Mouse (Mus musculus) hindbrain, embryonic 11.5 days (tissue): ENCODE measurements at regions not wholly inside any gene's neighbourhood (a gene's known extent, or its start where the extent isn't known, plus 50 kb on each side); places are given as distances from the start of the nearest gene placed in this dataset.
A peak's percentile ranks its signal among the peaks of the same experiment; 100 is the strongest.

Source experiments
- ATAC-seq: fragments of 200-750 bp; cut with Nextera tagmentation; 2 replicates; pipeline ENCODE4 v1.8.0; 2017; ENCODE audit warnings: mild to moderate bottlenecking, moderate TSS enrichment, moderate library complexity; ENCODE audit not compliant: low FRiP score
- DNase-seq: peaks from one replicate; pipeline ENCODE4 v3.0.0-alpha.2; 2015; ENCODE audit warnings: low spot score
- H3K27ac ChIP-seq: fragments of 300-500 bp; sonication (generic); 2 replicates; pipeline ENCODE4 v1.5.1; 2014; ENCODE audit warnings: mild to moderate bottlenecking, low read depth, low read length
- H3K27me3 ChIP-seq: fragments of 300-500 bp; sonication (generic); 2 replicates; pipeline ENCODE4 v1.6.1; 2014; ENCODE audit warnings: mild to moderate bottlenecking, low read length, moderate library complexity, mixed read lengths; ENCODE audit not compliant: control insufficient read depth, insufficient read depth
- H3K36me3 ChIP-seq: fragments of 300-500 bp; sonication (generic); 2 replicates; pipeline ENCODE4 v1.6.1; 2014; ENCODE audit warnings: mild to moderate bottlenecking, low read length, moderate library complexity, mixed read lengths; ENCODE audit not compliant: control insufficient read depth, insufficient read depth
- H3K4me1 ChIP-seq: fragments of 300-500 bp; sonication (generic); replicated peaks from 2 replicates; pipeline ENCODE4 v1.6.1; 2014; ENCODE audit warnings: low read length, mixed read lengths; ENCODE audit not compliant: control insufficient read depth, insufficient read depth
- H3K4me2 ChIP-seq: fragments of 300-500 bp; sonication (generic); replicated peaks from 2 replicates; pipeline ENCODE4 v1.6.1; 2014; ENCODE audit warnings: mild to moderate bottlenecking, low read depth, low read length
- H3K4me3 ChIP-seq: fragments of 300-500 bp; sonication (generic); 2 replicates; pipeline ENCODE4 v1.5.1; 2014; ENCODE audit warnings: low read depth, low read length
- H3K9ac ChIP-seq: fragments of 300-500 bp; sonication (generic); 2 replicates; pipeline ENCODE4 v1.6.1; 2014; ENCODE audit warnings: low read depth, low read length
- H3K9me3 ChIP-seq: fragments of 300-500 bp; sonication (generic); 2 replicates; pipeline ENCODE4 v1.6.1; 2016; ENCODE audit warnings: low read length; ENCODE audit not compliant: control insufficient read depth
- WGBS: fragments of 180-500 bp; shearing (Covaris S2); extraction: QIAGEN DNeasy Blood & Tissue Kit; methylation state at CpG from one replicate; pipeline ENCODE4 v1.1.7; 2014; 5-methylcytosine and 5-hydroxymethylcytosine counted together

GRCm38 (mm10) chr2:166492895-166493294 lies 220.7 kb downstream of the Prex1 start:
- Histone ChIP-seq H3K27ac (no peak overlapping the region), H3K27me3 (no peaks in the 10 kb centered on the region)

GRCm38 (mm10) chr2:166492421-166492820 lies 221.2 kb downstream of the Prex1 start:
- no peak for ATAC-seq
- H3K9ac ChIP-seq, result no peak overlapping the region
- no peaks in the 10 kb centered on the region for H3K9me3 ChIP-seq
- no peak overlapping the region for H3K4me3 ChIP-seq
- WGBS, result 54% methylated on average over 12 of the region's 12 CpGs
- peaks cover 21% of the 10 kb centered on the region for H3K4me1 ChIP-seq
- no peak overlapping the region for H3K4me2 ChIP-seq
- H3K27ac ChIP-seq, result no peak overlapping the region
- H3K36me3 ChIP-seq, result no peaks in the 10 kb centered on the region
- no peaks in the 10 kb centered on the region for H3K27me3 ChIP-seq
- no peak for DNase-seq

More at GRCm38 (mm10) chr2:166492895-166493294, 220.7 kb downstream of the Prex1 start:
- Histone ChIP-seq H3K9ac (no peak overlapping the region), H3K9me3 (no peaks in the 10 kb centered on the region), H3K4me1 (peaks cover 16% of the 10 kb centered on the region), H3K4me2 (no peak overlapping the region), H3K4me3 (no peak overlapping the region), H3K36me3 (no peaks in the 10 kb centered on the region)
- 86% methylated on average over 12 of the region's 12 CpGs for WGBS
- ATAC-seq (no peak), DNase-seq (no peak)

DNA sequence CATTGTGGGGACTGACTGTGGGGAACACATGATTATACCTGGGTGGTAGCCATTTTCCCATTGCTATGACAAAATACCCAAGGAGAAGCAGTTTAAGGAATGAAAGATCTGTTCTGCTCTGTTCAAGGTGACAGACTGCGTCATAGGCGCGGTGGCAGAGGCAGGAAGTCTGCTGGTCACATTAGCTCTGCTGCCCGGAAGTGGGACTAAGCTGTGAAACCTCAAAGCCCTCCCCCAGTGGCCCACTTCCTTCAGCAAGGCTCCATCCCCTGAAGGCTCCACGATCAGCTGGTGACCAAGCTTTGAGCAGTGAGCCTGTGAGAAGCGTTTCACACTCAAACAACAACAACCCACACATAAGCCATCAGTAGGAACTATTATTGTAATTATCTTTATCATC lies 221.8 kb downstream of the Prex1 start:
- DNase-seq, result no peak
- Histone ChIP-seq H3K36me3 (no peaks in the 10 kb centered on the region), H3K27me3 (no peaks in the 10 kb centered on the region), H3K9ac (no peak overlapping the region), H3K27ac (no peak overlapping the region), H3K9me3 (no peaks in the 10 kb centered on the region), H3K4me2 (no peak overlapping the region), H3K4me3 (no peak overlapping the region), H3K4me1 (peaks cover 22% of the 10 kb centered on the region)
- no peak for ATAC-seq
- 77% methylated on average over 6 of the region's 6 CpGs for WGBS

- peaks cover 22% of the 10 kb centered on the region for H3K4me1 ChIP-seq
- peak overlapping the region; percentile 56 for H3K27ac ChIP-seq
- DNase-seq (peak; percentile 58), ATAC-seq (peak; percentile 20; the same call in 1 of the 2 replicates)
- 0 out of 2 replicates have a peak overlapping the region, but pooled peaks have one; percentile 4 for H3K9ac ChIP-seq
- H3K9me3 ChIP-seq, result no peaks in the 10 kb centered on the region
- H3K4me3 ChIP-seq, result no peak overlapping the region
- 28% methylated on average over 15 of the region's 15 CpGs for WGBS
- no peaks in the 10 kb centered on the region for H3K36me3 ChIP-seq
- H3K27me3 ChIP-seq, result no peaks in the 10 kb centered on the region
- no peak overlapping the region for H3K4me2 ChIP-seq
These were observed 224.4 kb downstream of the Prex1 start for GRCm38 (mm10) chr2:166489041-166489872.

DNA sequence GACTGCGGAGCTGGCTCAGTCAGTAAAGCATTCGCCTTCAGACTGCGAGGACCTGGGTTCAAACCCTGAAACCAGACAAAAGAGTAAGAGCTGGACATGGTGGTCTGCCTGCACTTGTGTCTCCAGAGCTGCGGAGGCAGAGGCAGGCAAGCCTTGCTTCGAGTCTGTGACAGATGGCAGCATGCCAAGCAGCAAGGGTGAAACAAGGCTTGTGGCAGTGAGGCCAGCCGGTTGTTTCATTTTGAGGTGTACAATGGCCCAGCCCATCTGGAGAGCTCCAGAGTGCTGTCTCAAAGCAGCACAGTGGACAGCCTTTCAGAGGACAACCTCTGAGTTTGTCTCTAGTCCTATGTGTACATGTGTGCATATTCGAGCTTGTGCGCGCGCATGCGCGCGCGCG lies 225.9 kb downstream of the Prex1 start:
- Histone ChIP-seq H3K27ac (peak overlapping the region; percentile 48), H3K4me2 (no peak overlapping the region), H3K4me1 (peaks cover 22% of the 10 kb centered on the region), H3K36me3 (no peaks in the 10 kb centered on the region), H3K27me3 (no peaks in the 10 kb centered on the region), H3K4me3 (no peak overlapping the region), H3K9me3 (no peaks in the 10 kb centered on the region), H3K9ac (no peak overlapping the region)
- DNase-seq (no peak), ATAC-seq (no peak; the same call in 1 of the 2 replicates)
- WGBS, result 87% methylated on average over 15 of the region's 15 CpGs

GRCm38 (mm10) chr2:166485788-166486187 lies 227.8 kb downstream of the Prex1 start:
- DNase-seq, result no peak
- Histone ChIP-seq H3K4me1 (peaks cover 22% of the 10 kb centered on the region), H3K9me3 (no peaks in the 10 kb centered on the region), H3K9ac (no peak overlapping the region), H3K4me2 (no peak overlapping the region), H3K27me3 (no peaks in the 10 kb centered on the region), H3K36me3 (no peaks in the 10 kb centered on the region), H3K4me3 (no peak overlapping the region), H3K27ac (no peak overlapping the region)
- 83% methylated on average over 4 of the region's 4 CpGs for WGBS
- no peak for ATAC-seq

- Histone ChIP-seq H3K27me3 (no peaks in the 10 kb centered on the region), H3K36me3 (no peaks in the 10 kb centered on the region), H3K9me3 (no peaks in the 10 kb centered on the region), H3K4me2 (no peak overlapping the region), H3K9ac (no peak overlapping the region), H3K27ac (no peak overlapping the region), H3K4me1 (peaks cover 22% of the 10 kb centered on the region), H3K4me3 (no peak overlapping the region)
- no peak for ATAC-seq
- no peak for DNase-seq
- 77% methylated on average over 6 of the region's 6 CpGs for WGBS
These were observed 228.3 kb downstream of the Prex1 start for GRCm38 (mm10) chr2:166485361-166485760.

GRCm38 (mm10) chr2:166483617-166484319 lies 229.9 kb downstream of the Prex1 start:
- DNase-seq (no peak), ATAC-seq (no peak)
- no peak overlapping the region for H3K4me3 ChIP-seq
- peaks cover 14% of the 10 kb centered on the region for H3K4me1 ChIP-seq
- 87% methylated on average over 6 of the region's 6 CpGs for WGBS
- no peaks in the 10 kb centered on the region for H3K27me3 ChIP-seq
- no peak overlapping the region for H3K27ac ChIP-seq
- H3K36me3 ChIP-seq, result no peaks in the 10 kb centered on the region
- H3K4me2 ChIP-seq, result no peak overlapping the region
- H3K9me3 ChIP-seq, result no peaks in the 10 kb centered on the region
- no peak overlapping the region for H3K9ac ChIP-seq
